Mouse (Mus musculus) G1E (cell line): ENCODE results near the gene Cish.

Experiments
- CTCF ChIP-seq: IDR thresholded peaks from 2 replicates; pipeline ENCODE4 v1.5.1; 2012; ENCODE audit warnings: low read depth, low read length, inconsistent platforms, mixed read lengths
- GATA1 ChIP-seq: IDR thresholded peaks from 2 replicates; pipeline ENCODE4 v1.6.1; 2012; ENCODE audit warnings: borderline replicate concordance, low read length, inconsistent platforms, mixed read lengths
- GATA2 ChIP-seq: IDR thresholded peaks from 2 replicates; pipeline ENCODE4 v1.6.1; 2012; ENCODE audit warnings: low read depth, low read length, inconsistent platforms, borderline replicate concordance
- POLR2AphosphoS5 ChIP-seq: IDR thresholded peaks from 2 replicates; pipeline ENCODE4 v1.6.1; 2012; ENCODE audit warnings: low read depth, low read length, inconsistent platforms; ENCODE audit not compliant: insufficient replicate concordance
- TAL1 ChIP-seq: conservative IDR thresholded peaks from 2 replicates; pipeline ENCODE4 v1.6.1; 2012; ENCODE audit warnings: low read depth, low read length, inconsistent platforms, mixed read lengths

- no peak for TF ChIP-seq CTCF
- TF ChIP-seq POLR2AphosphoS5: no peak
- no peak for TF ChIP-seq GATA1
- TF ChIP-seq TAL1: no peak
- TF ChIP-seq GATA2: no peak
Observed at GRCm38 (mm10) chr9:107246170-107246569, 49.7 kb upstream of the Cish start.
